Mouse (Mus musculus) right cerebral cortex, postnatal 14 days (tissue): ENCODE measurements around the gene Kansl3.
A peak's percentile ranks its signal among the peaks of the same experiment; 100 is the strongest.

Experiments
- DNase-seq: peaks from one replicate; pipeline ENCODE4 v3.0.0; 2022

Kansl3 gene

GRCm38 (mm10) chr1:36368969-36369645, at the start of gene Kansl3:
Kansl3 (minus strand) TSS chr1:36369181.
- peak; percentile 88 for DNase-seq

GRCm38 (mm10) chr1:36404531-36404930, 35.5 kb upstream of the Kansl3 start:
- DNase-seq, result no peak

- DNase-seq, result no peak
These were observed 32.5 kb upstream of the Kansl3 start for GRCm38 (mm10) chr1:36401509-36401908.

- DNase-seq, result no peak
These were observed 28.1 kb upstream of the Kansl3 start for GRCm38 (mm10) chr1:36397041-36397440.

GRCm38 (mm10) chr1:36379582-36379981, 10.6 kb upstream of the Kansl3 start:
- no peak for DNase-seq

- DNase-seq, result no peak
These were observed 9.9 kb upstream of the Kansl3 start for GRCm38 (mm10) chr1:36378880-36379279.

DNA sequence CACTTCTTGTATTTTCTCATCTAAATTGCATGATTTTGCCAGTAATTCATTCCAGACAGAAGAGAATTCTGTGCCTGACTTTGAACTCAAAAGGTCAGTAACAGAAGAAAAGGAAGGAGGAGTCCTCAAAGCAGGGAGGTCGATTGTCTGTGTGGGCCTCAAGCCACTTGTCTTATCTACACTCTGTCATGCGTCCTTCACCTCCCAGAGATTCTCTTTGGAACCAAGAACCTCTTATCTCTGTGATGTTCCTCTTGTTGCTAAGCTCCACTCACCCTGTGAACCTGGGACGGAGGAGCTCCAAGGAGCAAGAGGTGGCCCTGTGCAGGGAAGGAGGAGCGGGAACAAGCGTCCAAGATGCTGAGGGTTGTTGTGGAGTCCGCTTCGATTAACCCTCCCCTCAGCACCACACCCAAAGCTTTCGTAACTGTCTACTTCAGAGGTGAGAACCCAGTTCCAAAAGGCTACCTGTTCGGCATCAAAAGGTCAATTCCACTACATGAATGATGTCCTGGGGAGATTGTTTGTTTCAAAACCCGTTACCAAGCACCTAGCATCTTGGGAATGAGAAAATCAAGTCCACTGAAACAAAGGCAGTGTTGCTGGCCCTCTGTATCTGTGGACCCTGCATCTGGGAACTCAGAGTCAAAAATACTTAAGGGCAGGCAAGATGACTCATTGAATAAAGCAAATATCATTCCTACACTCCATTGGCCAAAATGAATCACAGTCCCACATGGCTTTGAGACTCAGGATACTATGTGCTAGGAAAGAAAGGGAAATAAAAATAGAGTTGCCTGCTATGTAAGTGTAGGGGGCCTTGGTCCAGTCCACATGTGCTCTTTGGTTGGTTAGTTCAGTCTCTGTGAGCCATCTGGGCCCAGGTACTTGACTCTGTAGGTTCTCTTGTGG, 3.2 kb upstream of the Kansl3 start, which contains the start of gene Fer1l5:
Gene Fer1l5 (plus strand): TSS at position 358 of the 912 bp plus-strand sequence.
- no peak for DNase-seq

DNA sequence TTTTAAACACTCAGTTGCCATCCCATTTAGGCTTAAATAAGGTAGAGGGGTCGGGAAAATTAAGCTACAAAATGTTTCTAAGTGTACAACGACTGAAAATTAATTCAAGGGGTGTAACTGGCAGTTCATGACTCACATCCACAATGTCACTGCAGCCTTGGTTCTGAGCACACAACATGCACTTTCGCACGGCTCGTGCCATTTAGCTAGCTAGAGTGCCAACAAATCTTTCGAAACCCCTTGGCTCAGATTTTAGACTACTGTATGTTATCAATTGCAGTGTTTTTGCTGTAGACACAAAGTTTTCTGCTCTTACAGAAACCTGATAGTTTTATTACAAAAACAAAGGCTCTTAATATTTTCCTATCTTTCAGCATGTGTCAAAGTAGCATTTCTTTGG, 1.9 kb upstream of the Kansl3 start:
- DNase-seq, result no peak

DNA sequence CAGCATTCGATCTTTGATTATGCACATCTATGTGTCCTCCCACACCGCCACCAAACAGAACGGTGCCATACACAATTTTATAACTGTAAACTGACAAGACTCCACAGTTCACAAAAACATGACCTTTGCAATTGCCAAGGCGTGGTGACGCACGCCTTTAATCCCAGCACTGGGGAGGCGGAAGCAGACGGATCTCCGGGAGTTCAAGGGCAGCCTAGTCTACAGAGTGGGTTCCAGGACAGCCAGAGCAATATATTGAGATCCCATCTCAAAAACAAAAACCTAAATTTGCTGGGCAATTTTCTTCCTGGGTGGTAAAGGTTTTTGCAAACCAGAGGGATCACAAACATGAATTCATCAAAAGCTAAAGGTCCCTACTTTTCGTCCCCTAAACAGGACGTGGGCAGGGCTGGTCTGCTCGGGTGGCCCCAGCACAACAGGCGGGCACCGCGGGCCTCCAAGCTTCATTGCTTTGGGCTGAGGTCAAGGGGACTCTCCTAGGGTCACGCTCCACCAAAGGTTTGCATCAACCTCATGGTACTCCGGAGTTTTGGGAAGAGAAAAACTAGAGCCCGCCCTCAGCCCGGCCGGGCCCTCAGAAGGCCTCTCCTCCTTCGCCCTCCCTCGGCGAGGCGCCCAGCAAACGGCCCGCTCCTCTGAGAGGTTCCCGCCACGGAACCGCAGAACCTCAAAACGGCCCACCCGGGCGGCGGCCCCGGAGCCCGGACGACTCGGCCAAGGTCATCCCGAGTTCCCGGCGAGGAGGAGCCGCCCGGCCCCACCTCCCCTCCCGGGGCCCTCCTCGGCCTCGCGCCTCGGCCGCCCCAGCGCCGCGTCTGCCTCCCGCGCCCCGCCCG, 641 bp downstream of the Kansl3 start:
- peak; percentile 39 for DNase-seq

GRCm38 (mm10) chr1:36367698-36368097, 1.3 kb downstream of the Kansl3 start:
- no peak for DNase-seq

DNA sequence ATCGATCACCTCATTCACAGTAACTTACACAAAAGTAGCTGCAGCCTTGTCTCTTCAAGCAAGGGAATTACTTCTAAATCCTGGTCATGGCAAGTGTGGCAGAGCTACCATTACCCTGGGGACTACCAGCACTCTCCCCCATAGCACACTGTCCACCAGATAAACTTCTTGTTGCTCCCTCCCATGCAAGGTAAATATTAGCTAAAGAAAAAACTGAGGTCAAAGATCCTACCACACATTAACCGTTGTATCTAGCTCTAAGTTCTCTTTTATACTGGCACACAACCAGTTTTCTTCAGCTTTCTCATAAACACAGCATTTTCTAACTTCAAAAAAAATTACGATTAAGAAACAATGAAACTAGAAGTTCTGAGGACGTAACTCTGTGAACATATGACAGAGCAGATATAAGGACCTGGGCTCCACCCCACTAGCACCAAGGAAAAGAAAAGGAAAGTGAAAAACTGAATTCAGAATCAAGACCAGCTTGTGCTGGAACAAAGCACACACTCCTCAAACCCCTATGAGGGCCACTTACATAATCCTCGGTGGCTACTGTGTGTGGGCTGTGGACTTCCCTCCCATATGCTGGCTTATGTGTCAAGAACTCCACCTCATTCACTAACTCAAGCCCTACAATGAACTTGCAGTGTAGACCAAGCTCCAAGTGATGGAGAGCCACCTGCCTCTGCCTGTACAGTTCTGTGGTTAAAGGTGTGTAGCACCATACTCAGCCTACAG, 11.9 kb downstream of the Kansl3 start:
- DNase-seq, result no peak

GRCm38 (mm10) chr1:36352351-36352750, 16.6 kb downstream of the Kansl3 start:
- DNase-seq, result no peak

DNA sequence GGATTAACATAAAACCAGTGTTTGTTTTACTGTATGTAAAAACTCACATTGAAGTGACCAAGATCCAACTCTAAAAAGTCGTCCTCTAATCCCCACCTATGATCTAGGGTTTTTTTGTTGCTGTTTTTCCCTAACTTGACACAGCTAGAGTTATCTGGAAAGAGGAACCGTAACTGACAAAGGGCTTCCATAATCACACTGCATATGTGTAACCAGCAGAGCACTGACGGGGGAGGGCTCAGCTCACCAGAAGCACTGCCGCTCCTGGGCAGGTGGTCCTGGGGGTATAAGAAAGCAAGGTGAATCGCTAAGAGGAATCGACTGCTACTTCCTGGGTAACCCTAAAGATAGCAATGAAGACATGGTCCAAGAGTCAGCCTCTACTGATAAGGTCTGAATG, 26.4 kb downstream of the Kansl3 start:
- DNase-seq, result no peak

- DNase-seq, result no peak
These were observed 35.8 kb downstream of the Kansl3 start for GRCm38 (mm10) chr1:36332955-36333887.

DNA sequence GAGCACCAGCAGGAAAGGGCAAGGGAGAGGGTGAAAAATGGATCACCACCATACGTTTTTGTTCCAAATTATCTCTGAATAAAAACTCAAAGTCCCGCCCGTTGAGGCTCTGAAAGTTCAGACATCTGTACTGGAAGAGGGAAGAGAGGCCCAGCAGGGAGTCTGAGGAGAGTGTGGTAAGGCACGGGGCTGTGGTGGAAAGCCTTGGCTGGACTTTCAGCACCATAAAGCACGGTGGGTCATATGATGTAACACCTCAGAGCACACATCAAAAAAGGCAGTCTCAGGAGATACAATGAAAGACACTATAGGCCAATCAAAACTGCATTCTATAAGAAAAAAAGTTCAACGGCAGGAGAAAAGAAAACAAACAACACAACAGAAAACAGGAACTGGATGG, 37.2 kb downstream of the Kansl3 start:
- DNase-seq, result no peak

DNA sequence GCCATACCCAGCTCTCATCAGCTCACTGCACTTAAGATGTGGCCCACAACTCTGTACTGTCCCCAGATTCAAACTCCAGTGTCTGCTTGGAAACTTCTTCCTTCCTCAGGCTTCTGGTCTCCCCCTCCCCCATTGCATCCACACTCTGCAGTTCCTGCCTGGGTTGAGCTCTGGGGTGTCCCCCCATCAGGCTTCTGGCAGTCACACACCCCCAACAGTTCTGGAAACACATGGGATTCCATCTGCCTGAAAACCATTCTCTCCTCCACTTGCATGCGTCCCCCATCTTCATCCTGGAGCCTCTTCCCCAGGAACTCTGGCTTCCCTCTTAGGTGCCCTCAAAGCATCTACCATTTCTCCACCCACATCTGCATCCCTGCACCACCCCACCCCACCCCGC, 42.2 kb downstream of the Kansl3 start:
- DNase-seq, result no peak

DNA sequence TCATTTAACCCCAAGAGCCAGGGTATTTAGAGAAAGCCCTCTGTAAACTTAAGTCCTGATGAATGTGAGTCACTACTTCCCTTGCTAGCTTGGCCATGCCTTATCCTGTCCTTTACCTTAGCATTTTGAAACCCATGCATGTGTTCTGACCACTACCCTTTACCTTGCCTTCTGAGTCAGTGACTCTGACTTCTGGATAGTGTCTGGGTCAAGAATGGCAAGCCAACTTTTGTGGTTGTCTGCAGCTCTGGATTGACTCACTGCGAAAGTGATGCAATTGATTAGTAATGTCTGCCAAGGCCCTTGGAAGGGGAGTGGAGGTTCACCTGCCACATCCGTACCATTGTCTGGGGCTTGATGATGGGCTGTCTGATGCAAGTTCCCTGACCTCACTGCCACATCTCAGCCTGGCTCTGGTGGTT, 43.1 kb downstream of the Kansl3 start:
- DNase-seq, result no peak

DNA sequence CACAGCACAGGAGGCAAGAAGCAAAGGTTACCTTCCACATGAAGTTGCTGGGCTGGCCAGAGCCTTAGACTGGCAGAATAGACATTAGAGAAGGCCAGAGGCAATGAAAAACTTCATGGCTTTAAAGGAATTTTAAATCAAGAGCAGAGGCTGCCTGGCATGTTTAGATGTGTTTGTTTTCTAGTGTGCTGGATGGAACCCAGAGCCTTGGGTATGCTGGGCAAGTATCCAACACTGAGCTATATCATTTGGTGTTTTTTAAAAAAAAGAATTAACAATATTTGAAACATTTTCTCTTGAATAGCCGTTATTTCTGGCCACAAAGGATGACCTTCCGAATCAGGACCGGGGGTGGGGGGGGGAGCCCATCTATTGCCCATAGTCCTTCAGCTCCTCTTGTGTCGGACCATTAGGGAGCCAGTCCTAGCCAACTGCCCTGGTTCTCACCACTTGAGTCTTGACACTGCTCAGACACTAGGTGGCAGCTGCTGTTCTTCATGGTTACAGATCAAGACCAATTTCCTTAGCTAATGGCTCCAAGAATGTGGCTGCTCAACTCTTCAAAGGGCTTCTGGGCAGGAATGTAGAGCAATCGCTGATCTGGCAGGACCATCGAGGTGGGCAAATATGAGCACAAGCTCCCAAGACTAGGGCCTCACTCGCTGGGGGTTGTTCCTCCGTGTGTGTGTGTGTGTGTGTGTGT, 45.1 kb downstream of the Kansl3 start:
- DNase-seq, result peak; percentile 25

DNA sequence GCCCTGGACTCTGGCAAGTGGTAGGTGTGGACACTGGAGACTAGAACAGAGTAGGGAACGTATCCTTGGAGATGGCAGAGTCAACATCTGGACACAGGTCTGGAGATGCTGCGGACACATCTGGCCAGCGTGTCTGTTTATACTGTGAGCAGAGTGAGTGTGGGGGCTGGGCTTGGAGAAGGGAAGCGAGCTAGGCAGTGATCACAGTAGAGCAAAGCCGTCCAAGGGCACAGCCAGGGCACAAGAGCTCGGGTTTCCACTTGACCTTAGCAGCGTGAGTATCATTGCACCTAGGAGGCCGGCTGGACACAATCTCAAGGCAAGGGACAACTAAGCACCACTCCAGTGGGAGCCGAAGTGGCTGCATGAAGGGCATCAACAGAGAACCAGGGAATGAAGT, 45.9 kb downstream of the Kansl3 start:
- DNase-seq, result no peak

GRCm38 (mm10) chr1:36321829-36322573, 47.0 kb downstream of the Kansl3 start:
- DNase-seq, result no peak
